Mouse (Mus musculus) neural tube, embryonic 12.5 days (tissue): ENCODE data around the gene Gtf2e1. TPM values are rescaled to one million over a fixed set of nuclear protein-coding genes. Genes with fewer than 3 reads are reported as not detected.

ENCODE experiments used
- ATAC-seq: fragments of 200-750 bp; cut with Nextera tagmentation; 2 replicates; pipeline ENCODE4 v1.8.0; 2017; ENCODE audit warnings: low read depth, mild to moderate bottlenecking, moderate TSS enrichment, moderate library complexity; ENCODE audit not compliant: low FRiP score
- H3K27ac ChIP-seq: fragments of 300-500 bp; sonication (generic); 2 replicates; pipeline ENCODE4 v1.5.1; 2016
- H3K27me3 ChIP-seq: fragments of 300-500 bp; sonication (generic); replicated peaks from 2 replicates; pipeline ENCODE4 v1.6.1; 2016; ENCODE audit warnings: mild to moderate bottlenecking
- H3K36me3 ChIP-seq: fragments of 300-500 bp; sonication (generic); 2 replicates; pipeline ENCODE4 v1.6.1; 2016; ENCODE audit warnings: mild to moderate bottlenecking
- H3K4me1 ChIP-seq: fragments of 300-500 bp; sonication (generic); 2 replicates; pipeline ENCODE4 v1.6.1; 2016
- H3K4me2 ChIP-seq: fragments of 300-500 bp; sonication (generic); replicated peaks from 2 replicates; pipeline ENCODE4 v1.6.1; 2016; ENCODE audit warnings: mild to moderate bottlenecking
- H3K4me3 ChIP-seq: fragments of 300-500 bp; sonication (generic); 2 replicates; pipeline ENCODE4 v1.5.1; 2016
- H3K9ac ChIP-seq: fragments of 300-500 bp; sonication (generic); 2 replicates; pipeline ENCODE4 v1.6.1; 2016; ENCODE audit warnings: mild to moderate bottlenecking
- H3K9me3 ChIP-seq: fragments of 300-500 bp; sonication (generic); 2 replicates; pipeline ENCODE4 v1.6.1; 2016; ENCODE audit warnings: mild to moderate bottlenecking
- WGBS: fragments of 180-500 bp; shearing (Covaris S2); methylation state at CpG from one replicate; pipeline ENCODE4 v1.1.7; 2016; 5-methylcytosine and 5-hydroxymethylcytosine counted together
- polyA plus RNA-seq: library from polyadenylated mRNA; unstranded; fragments of >200 nt; fragmentation: Nextera tagmentation; extraction: Ambion mirVana; gene quantifications from 2 replicates; pipeline ENCODE4 v1.2.1, GENCODE M21; 2016

The Gtf2e1 gene
- 35.4 and 37.6 TPM in 2 replicates for polyA plus RNA-seq

DNA sequence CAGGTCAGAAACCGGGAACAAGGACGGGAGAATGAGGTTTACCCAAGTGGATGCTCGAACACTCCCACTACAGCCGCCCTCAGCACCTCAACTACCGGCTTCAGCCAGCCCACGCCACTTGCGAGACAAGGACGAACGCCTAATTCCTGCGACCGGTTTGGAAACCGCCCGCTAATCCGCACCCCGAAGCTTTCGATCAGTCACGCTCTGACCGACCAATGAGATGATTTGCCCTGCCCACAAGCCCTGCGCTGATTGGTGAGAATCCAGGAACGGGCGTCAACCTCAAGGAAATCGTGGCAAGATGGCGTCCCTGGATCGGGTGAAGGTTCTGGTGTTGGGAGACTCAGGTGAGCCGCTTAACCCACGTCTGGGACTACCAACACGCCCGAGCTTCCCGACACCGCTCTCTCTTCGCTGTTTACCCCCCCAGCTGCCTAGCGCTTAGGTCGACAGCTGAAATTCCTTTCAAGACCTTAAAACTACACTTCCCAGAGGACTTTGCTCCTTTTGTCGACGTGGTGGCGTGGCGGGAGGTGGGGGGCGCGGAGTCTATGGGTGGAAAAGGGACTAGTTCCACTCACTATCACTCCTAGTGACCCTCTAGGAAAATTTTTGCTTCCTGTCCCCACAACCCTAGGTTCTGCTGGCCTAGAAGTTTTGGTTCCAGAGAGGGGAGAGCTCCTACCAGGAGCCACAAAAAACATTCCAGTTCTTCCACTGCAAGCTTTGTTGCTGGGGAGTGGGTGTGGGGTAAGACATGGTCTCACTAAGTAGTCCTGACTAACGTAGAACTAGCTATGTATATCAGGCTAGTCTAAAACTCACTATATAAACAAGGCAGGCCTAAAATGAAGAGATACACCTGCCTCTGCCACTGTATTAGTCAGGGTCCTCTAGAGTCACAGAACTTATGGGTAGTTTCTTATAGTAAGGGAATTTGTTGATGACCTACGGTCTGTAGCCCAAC is at the start of gene Gtf2e1, which contains the start of gene Rabl3:
TSS of gene Gtf2e1 (minus strand) at position 179 of the 970 bp plus-strand sequence.
TSS of gene Rabl3 (plus strand) at position 275 of the 970 bp plus-strand sequence.
- ATAC-seq: peak; percentile 99

DNA sequence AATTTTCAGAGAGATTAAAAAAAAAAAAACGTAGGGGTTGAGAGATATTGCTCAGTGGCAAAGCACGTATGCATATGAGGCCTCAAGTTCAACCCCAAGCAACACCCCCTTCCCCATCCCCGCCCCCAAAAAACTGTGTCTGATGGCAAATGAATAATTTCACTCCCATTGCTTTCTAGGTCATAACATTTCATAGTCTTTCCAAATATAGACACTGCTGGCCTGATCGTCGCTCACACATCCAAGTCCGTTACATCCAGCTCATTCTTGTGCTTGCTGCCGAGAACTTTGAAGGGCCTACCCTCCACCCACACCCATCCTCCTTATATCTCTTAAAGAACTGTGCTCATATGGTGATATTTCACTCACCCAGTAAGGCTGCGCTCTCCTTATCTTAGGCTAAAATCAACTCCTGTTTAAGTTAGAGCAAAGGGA is 45.6 kb upstream of the Gtf2e1 start:
- 45% methylated on average over 8 of the region's 8 CpGs for WGBS
- Histone ChIP-seq H3K9me3 (no peaks in the 10 kb centered on the region), H3K9ac (no peak overlapping the region), H3K27ac (peak overlapping the region; percentile 90), H3K4me3 (no peak overlapping the region), H3K4me2 (peak overlapping the region; percentile 59; the same call in 1 of the 2 replicates), H3K36me3 (no peaks in the 10 kb centered on the region), H3K27me3 (no peaks in the 10 kb centered on the region), H3K4me1 (peaks cover 12% of the 10 kb centered on the region; the same call in 1 of the 2 replicates)
- ATAC-seq: peak; percentile 23

More for the DNA sequence above, at the start of gene Gtf2e1, which contains the start of gene Rabl3:
- Histone ChIP-seq H3K4me3 (peak within 1 kb of the TSS; percentile 56), H3K27ac (peak within 1 kb of the TSS; percentile 63; the same call in 1 of the 2 replicates), H3K9me3 (no peaks in the 10 kb centered on the region), H3K9ac (peak within 1 kb of the TSS; percentile 78), H3K27me3 (no peaks in the 10 kb centered on the region), H3K4me1 (peaks cover 24% of the 10 kb centered on the region), H3K4me2 (peak within 1 kb of the TSS; percentile 67), H3K36me3 (peaks cover 19% of the 10 kb centered on the region)
- WGBS: 2% methylated on average over 41 of the region's 41 CpGs

DNA sequence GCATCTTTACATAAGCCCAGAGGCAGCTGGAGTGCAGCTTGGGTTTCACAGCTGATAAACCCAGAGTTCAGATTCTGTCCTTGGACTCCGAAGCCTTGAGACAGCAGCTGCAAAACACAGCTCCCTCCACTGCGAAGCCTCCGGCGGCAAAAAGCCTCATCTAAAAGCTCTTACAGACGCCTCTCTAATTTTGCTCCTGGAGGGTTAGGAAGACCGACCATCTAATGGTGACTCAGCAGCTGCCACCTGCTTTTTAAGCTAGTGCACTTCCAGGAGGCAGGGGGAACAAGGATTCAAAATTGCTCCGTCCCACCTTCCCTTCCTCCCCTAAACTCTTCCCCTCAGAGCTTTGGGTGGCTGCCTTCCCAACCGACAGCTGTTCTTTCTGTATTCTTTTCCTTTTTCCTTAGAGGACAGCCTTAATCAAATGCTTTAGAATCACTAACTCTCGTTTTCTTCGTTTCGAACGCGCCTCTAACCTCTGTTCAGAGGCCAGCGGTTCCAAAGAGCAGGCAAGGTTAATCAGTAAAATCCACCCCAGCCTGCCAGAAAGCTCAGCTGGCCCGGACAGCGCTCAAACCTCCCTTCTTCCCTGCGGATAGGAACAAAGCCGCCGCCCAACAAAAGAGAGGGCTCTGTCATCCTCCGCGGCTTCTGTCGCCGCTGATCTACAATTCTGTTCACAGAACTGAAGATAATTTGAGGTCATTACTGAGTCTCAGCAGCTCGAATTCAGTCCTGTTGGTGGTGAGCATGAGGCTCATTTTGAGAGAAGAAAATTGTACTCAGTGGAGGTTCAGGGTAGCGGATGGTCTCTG is 44.8 kb upstream of the Gtf2e1 start:
- peak overlapping the region; percentile 59 for H3K4me2 ChIP-seq

DNA sequence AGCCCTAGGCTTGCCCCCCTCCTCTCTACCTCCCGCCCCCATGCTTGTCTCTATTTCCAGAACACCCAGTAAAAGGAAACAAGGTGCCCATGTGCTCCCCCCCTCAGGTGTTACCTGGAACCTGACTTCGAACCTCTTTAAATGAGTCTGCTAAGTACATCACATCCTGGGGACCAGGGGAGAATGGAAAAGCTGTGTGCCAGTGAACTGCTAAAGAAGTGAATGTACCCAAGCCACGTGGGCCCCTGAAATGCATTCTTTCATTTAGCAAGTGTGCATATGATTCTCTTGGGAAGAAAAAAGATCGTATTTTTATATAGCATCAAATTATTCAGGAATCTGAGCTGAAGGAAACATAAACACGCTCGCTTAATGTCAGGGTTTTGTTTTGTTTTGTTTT is 44.2 kb upstream of the Gtf2e1 start:
- Histone ChIP-seq H3K9ac (peak overlapping the region; percentile 44; the same call in 1 of the 2 replicates), H3K4me1 (peaks cover 12% of the 10 kb centered on the region; the same call in 1 of the 2 replicates), H3K27me3 (no peaks in the 10 kb centered on the region), H3K4me3 (no peak overlapping the region), H3K4me2 (peak overlapping the region; percentile 59), H3K36me3 (no peaks in the 10 kb centered on the region), H3K9me3 (no peaks in the 10 kb centered on the region), H3K27ac (peak overlapping the region; percentile 90; the same call in 1 of the 2 replicates)
- WGBS: 30% methylated on average over 6 of the region's 6 CpGs
- no peak for ATAC-seq

More for the DNA sequence above, 44.8 kb upstream of the Gtf2e1 start:
- Histone ChIP-seq H3K4me3 (peak overlapping the region; percentile 12; the same call in 1 of the 2 replicates), H3K36me3 (no peaks in the 10 kb centered on the region), H3K4me1 (peaks cover 12% of the 10 kb centered on the region; the same call in 1 of the 2 replicates), H3K9ac (peak overlapping the region; percentile 44), H3K27me3 (no peaks in the 10 kb centered on the region), H3K9me3 (no peaks in the 10 kb centered on the region), H3K27ac (peak overlapping the region; percentile 90)
- peak; percentile 90 for ATAC-seq
- WGBS: 1% methylated on average over 25 of the region's 25 CpGs

DNA sequence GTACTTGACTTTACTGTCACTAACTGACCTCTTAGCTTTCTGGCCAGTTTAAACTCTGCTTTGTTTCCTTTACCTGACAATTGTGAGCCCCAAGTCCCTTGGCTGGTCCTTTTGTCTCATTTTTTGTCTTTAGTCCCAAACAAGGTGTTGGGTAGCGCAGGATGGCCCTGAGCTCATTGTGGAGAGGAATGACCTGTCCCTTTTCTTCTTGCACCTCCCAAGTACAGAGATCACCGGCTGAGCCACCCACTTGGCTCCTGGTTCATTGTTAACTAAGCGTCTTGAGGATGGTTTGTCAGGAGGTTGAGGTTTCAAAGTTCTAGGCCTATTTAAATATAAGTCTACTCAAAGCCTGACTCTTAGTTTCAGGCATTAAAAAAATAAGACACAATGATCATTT is 43.7 kb upstream of the Gtf2e1 start:
- H3K27ac ChIP-seq: 0 out of 2 replicates have a peak overlapping the region, but pooled peaks have one; percentile 90
- no peaks in the 10 kb centered on the region for H3K27me3 ChIP-seq
- peaks cover 12% of the 10 kb centered on the region; the same call in 1 of the 2 replicates for H3K4me1 ChIP-seq
- no peaks in the 10 kb centered on the region for H3K36me3 ChIP-seq
- ATAC-seq: no peak
- WGBS: 71% methylated on average over 3 of the region's 3 CpGs
- H3K9ac ChIP-seq: no peak overlapping the region
- H3K4me2 ChIP-seq: no peak overlapping the region
- no peaks in the 10 kb centered on the region for H3K9me3 ChIP-seq
- H3K4me3 ChIP-seq: no peak overlapping the region

DNA sequence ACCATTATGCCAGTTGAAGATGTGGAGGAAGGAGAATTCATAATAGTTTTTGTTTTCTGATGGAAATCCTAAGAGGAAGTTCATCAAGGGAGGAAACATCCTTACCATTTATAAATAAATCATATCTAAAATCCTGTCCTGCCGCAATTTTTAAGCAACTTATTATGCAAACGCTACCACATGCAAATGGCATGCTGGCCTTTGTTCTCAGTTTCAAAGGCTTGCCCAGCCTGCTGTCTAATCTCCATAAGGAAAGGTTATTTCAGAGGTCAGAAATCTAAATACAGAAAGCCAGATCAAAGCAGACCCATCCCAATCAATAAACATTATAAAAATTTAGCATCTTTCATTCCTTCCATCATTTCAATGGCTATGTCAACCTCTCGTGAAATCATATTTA is 42.3 kb upstream of the Gtf2e1 start:
- no peak overlapping the region for H3K9ac ChIP-seq
- no peaks in the 10 kb centered on the region for H3K36me3 ChIP-seq
- H3K9me3 ChIP-seq: no peaks in the 10 kb centered on the region
- H3K27me3 ChIP-seq: no peaks in the 10 kb centered on the region
- H3K27ac ChIP-seq: no peak overlapping the region
- WGBS: 53% methylated on average over 3 of the region's 3 CpGs
- no peak overlapping the region for H3K4me3 ChIP-seq
- no peak for ATAC-seq
- peaks cover 12% of the 10 kb centered on the region; the same call in 1 of the 2 replicates for H3K4me1 ChIP-seq
- H3K4me2 ChIP-seq: no peak overlapping the region

DNA sequence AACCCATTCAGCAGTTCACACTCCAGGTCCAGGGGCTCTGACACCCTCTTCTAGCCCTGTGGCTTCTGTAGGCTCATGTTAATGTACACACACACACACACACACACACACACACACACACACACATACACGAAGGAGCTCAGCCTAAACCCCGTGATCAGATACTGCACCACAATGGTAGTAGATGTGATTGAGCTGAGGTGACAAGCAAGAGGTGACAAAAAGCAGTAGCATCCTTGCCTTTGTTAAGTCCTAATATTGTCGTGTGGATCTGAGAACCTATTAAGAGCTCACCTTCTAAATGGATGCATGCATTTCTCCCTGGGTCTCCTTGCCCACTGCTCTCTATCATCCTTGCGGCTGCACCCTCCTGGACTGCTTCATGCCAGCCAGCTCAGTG is 41.1 kb upstream of the Gtf2e1 start:
- WGBS: 90% methylated on average over 4 of the region's 4 CpGs

DNA sequence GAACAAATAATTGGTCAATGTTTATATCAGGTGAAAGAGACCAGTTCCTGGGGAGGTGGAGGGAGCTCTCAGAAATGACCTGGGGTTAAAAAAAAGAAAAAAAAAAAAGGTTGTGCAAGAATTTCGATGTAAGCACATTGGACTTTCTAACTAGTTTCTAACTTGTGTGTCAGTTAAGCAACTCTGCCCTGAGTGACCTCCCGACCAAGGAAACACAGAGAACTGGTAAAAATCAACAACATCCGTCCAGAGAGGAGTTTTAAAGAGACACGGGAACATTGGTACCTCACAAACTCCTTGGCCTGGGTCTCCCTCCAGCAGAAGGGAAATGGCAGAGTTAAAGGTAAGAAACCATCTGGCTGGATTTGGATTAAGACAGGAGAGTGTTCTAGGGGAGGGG is 40.4 kb upstream of the Gtf2e1 start, which contains the start of gene Hgd:
TSS of gene Hgd (plus strand) at position 160 of the 400 bp plus-strand sequence.
- no peak within 1 kb of the TSS for H3K4me2 ChIP-seq
- no peaks in the 10 kb centered on the region for H3K27me3 ChIP-seq
- no peak within 1 kb of the TSS for H3K9ac ChIP-seq
- H3K27ac ChIP-seq: no peak within 1 kb of the TSS
- 77% methylated on average over 4 of the region's 4 CpGs for WGBS
- no peaks in the 10 kb centered on the region for H3K36me3 ChIP-seq
- H3K4me3 ChIP-seq: no peak within 1 kb of the TSS
- no peak for ATAC-seq
- no peaks in the 10 kb centered on the region for H3K9me3 ChIP-seq
- H3K4me1 ChIP-seq: peaks cover 12% of the 10 kb centered on the region; the same call in 1 of the 2 replicates

More for the DNA sequence above, 41.1 kb upstream of the Gtf2e1 start:
- Histone ChIP-seq H3K9me3 (no peaks in the 10 kb centered on the region), H3K27ac (no peak overlapping the region), H3K9ac (no peak overlapping the region), H3K4me1 (peaks cover 12% of the 10 kb centered on the region; the same call in 1 of the 2 replicates), H3K4me3 (no peak overlapping the region), H3K4me2 (no peak overlapping the region), H3K36me3 (no peaks in the 10 kb centered on the region), H3K27me3 (no peaks in the 10 kb centered on the region)
- no peak for ATAC-seq

DNA sequence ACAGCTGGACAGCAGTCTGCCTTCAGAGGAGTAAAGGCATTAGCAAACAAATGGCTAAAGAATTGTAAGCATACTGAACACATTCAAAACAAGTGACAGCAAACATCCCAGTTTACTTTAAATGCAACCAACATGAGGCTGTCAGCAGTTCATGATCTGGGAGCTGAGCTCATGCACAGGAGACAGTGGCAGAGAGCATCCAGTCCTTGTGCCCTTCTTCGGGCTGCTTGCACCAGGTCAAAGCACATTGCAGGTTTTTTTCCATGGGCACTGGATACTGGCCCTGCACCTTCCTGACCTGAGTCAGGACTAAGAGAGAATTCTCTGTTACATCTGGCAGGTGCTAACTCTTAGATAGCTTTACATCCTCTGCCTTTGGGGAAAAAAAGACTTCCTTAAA is 40.0 kb upstream of the Gtf2e1 start:
- 77% methylated on average over 1 of the region's 1 CpGs for WGBS
- H3K36me3 ChIP-seq: no peaks in the 10 kb centered on the region
- no peak overlapping the region for H3K27ac ChIP-seq
- peaks cover 11% of the 10 kb centered on the region; the same call in 1 of the 2 replicates for H3K4me1 ChIP-seq
- H3K9me3 ChIP-seq: no peaks in the 10 kb centered on the region
- no peak for ATAC-seq
- H3K27me3 ChIP-seq: no peaks in the 10 kb centered on the region
- H3K9ac ChIP-seq: no peak overlapping the region
- no peak overlapping the region for H3K4me3 ChIP-seq
- H3K4me2 ChIP-seq: no peak overlapping the region

DNA sequence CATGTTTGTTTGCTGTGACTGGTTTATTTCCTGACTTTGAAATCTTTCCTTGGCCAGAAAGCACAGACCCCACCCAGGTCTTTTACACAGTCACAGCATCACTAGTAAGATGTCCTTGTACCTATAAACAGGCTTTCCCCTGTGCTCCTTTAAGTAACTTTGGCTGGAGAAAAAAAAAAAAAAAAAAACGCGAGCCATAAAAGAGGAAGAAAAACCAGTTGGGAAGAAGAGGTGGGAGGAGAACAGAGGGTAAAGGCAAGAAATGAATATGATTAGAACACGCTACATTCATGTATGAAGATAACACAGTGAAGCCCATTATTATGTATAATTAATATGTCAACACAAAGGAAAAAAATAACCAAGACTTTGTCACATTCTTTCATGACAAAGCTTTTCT is 35.7 kb upstream of the Gtf2e1 start:
- 96% methylated on average over 2 of the region's 3 CpGs for WGBS
- ATAC-seq: no peak
- H3K4me2 ChIP-seq: no peak overlapping the region

DNA sequence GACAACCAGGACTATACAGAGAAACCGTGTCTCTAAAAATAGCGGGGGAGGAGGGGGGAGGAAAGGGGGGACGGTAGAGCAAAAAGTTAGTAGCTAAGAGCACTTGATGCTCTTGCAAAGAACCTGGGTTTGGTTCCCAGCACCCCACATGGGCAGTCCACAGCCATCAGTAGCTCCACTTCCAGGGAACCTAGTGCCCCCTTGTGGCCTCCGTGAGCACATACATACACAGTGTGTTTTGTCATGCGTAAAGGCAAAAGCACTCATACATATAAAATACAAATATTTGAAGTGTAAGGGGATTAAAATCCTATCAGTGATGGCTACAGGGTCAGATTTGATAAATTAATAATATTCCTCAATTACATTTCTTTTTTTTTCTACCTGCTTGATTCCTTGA is 33.5 kb upstream of the Gtf2e1 start:
- no peak for ATAC-seq
- peaks cover 4% of the 10 kb centered on the region; the same call in 1 of the 2 replicates for H3K9me3 ChIP-seq
- H3K27me3 ChIP-seq: no peaks in the 10 kb centered on the region
- H3K9ac ChIP-seq: no peak overlapping the region
- no peak overlapping the region for H3K27ac ChIP-seq
- WGBS: 92% methylated on average over 5 of the region's 5 CpGs
- H3K4me2 ChIP-seq: no peak overlapping the region
- H3K36me3 ChIP-seq: peaks cover 12% of the 10 kb centered on the region
- H3K4me3 ChIP-seq: no peak overlapping the region
- H3K4me1 ChIP-seq: no peaks in the 10 kb centered on the region

More for the DNA sequence above, 35.7 kb upstream of the Gtf2e1 start:
- H3K9me3 ChIP-seq: peaks cover 4% of the 10 kb centered on the region; the same call in 1 of the 2 replicates
- no peaks in the 10 kb centered on the region for H3K27me3 ChIP-seq
- H3K36me3 ChIP-seq: peaks cover 12% of the 10 kb centered on the region
- H3K27ac ChIP-seq: no peak overlapping the region
- no peaks in the 10 kb centered on the region for H3K4me1 ChIP-seq
- no peak overlapping the region for H3K4me3 ChIP-seq
- no peak overlapping the region for H3K9ac ChIP-seq
